Mouse (Mus musculus): ENCODE data around the gene Ttyh1.

The Ttyh1 gene

DNA sequence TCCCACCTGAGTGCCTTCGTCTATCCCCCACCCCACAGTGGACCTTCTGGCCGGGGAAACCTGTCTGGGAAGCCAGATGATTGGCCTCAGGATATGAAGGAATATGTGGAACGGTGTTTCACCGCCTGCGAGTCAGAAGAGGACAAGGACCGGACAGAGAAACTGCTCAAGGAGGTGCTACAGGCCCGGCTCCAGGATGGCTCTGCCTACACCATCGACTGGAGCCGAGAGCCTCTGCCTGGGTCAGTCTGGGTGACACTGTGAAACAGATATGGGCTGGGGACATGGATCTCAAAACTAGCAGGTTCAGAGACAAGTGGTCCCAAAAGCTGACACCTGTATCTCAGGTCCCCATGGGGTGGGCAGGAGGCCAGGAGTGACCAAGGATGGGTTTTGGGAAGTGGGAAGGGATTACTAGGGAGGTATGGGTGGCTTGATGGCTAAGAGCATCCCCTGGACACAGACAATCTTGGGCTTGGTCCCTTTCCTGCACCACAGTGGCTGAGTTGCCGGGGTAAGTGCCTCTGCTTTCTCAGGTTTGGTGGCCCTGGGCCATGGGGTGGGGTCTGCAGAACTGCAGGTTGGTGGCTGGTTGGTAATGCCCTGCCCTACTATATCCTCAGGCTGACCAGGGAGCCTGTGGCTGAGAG is 23.7 kb downstream of the Ttyh1 start:
- in situ Hi-C loops (cut with MboI, MseI) = loop anchor here (10.0 kb wide), 2 partner anchors 518 to 922 kb away; partner anchors contain the start of genes Prpf31, Tfpt and U2af2

DNA sequence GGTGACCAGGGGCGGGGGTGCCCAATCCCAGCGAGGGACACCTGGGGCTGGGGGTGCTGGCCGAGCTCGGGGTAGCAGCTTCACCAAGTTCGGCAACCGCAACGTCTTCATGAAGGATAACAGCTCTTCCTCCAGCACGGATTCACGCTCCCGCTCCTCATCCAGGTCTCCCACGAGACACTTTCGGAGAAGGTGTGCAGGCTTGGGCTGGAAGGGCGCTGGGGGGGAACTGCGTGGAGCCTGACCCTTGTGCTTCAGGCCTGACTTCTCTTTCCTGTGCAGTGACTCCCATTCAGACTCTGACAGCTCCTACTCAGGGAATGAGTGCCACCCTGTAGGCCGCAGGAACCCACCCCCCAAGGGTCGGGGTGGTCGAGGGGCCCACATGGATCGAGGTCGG is 24.3 kb downstream of the Ttyh1 start:
- in situ Hi-C loops (cut with MboI, MseI) = loop anchor here (10.0 kb wide), 2 partner anchors 519 to 921 kb away; partner anchors contain the start of genes Prpf31, Tfpt and U2af2

DNA sequence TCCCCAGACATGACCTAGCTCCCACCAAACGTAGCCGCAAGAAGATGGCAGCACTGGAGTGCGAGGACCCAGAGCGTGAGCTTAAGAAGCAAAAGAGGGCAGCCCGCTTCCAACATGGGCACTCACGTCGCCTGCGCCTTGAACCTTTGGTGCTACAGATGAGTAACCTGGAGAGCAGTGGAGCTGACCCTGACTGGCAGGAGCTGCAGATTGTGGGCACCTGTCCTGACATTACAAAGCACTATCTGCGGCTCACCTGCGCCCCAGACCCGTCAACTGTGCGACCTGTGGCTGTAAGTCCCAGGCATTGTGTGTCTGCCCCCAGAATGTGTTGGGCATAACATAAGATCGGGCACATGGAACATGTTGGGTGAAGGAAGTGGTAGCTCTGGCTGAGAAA is 24.8 kb downstream of the Ttyh1 start:
- in situ Hi-C loops (cut with MboI, MseI) = loop anchor here (10.0 kb wide), 2 partner anchors 519 to 921 kb away; partner anchors contain the start of genes Prpf31, Tfpt and U2af2

DNA sequence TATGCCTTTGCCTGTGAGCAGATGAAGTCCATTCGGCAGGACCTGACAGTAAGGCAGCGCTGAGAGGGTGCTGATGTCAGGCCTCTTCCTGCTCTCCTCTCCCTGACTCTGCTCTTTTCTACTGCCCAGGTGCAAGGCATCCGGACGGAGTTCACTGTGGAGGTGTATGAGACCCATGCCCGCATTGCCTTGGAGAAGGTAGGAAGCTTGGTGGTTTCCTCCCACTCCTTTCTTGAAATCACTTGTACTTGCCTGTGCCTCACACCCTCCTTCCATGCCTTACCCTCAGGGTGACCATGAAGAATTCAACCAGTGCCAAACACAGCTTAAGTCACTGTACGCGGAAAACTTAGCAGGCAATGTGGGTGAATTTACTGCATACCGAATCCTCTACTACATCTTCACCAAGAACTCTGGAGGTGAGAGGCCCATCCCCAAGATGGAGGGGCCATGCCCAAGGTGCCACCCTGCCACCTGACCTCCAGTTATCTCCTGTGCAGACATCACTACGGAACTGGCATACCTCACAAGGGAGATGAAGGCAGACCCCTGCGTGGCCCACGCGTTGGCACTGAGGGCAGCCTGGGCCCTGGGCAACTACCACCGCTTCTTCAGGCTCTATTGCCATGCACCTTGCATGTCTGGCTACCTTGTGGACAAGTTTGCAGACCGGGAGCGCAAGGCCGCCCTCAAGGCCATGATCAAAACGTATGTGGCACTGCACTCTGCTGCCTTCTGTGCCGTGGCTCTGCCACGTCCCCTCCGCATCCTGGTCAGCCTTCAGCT is 25.8 kb downstream of the Ttyh1 start:
- in situ Hi-C loops (cut with MboI, MseI) = loop anchor here (5.0 to 10.0 kb wide), 3 partner anchors 377 to 920 kb away; partner anchors contain the start of genes Prpf31, Tfpt, Tnni3 and U2af2

DNA sequence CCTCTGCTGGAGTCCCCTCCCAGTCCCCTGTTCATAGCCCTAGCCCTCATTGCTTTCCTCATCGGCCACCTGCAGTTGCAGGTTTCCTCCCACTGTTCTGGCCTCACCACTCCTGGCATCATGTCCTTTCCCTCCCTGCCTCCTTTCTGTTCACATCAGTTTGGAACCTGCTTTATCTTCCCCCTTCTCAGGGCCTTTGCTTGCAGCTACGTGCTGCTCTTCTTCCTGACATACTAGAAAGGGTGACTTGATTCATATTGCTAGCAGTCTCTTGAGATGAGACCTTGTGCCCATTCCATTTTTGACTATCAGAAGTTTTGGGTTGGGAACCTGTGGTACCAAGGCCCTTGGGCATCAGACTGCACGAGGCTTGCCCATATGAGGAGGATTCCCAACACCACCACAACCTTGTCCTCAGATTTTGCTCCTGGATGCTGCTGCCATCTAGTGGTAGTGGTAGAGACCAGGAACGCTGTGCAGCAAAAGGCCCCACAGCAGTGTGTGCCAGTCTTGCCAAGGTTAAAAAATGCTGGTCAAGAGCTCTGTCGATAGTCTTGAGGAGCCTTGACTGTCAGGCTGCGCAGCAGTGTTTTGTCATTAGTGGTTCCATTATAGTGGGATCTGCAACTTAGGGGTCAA is 26.5 kb downstream of the Ttyh1 start:
- in situ Hi-C loops (cut with MboI, MseI) = loop anchor here (5.0 to 10.0 kb wide), 3 partner anchors 377 to 919 kb away; partner anchors contain the start of genes Prpf31, Tfpt, Tnni3 and U2af2

DNA sequence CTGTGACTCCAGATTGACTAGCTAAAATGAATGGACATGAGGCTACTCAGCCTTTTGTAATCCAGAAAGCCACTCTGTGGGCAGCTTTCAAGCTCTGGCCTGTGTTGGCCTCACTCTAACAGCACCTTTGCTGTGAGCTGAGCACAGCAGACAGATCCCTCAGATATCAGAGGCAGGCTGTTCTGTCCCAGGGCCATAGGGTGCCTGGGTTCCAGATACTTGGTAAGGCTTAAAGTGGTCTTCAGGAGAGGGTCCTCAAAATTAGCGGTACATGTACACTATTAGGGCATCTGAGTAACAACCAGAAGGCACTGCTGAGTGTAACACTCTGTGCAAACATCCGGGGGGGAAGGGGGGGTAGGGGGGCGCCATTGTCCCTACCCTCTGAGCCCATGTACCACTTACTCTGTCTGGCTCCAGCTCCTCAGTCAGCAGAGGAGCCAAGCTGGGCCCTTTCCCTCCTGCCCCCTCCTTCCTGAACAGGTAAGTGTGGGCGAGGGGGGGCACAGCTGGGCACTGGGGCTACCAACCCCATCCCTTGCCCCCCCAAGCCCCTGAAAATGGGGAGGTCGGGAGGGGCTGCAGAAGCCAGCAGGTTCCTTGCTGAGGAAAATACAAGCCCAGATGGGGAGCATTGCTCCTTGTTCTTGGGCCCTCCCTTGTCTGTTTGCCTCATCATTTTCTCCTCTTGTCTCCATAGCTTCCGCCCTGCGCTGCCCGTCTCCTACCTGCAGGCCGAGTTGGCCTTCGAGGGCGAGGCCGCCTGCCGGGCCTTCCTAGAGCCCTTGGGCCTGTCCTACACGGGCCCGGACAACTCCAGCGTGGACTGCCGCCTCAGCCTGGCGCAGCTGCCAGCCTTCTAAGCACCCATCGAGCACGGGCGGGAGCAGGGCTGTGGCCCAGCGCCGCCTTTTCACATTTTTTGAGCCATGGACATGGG is 27.3 kb downstream of the Ttyh1 start:
- in situ Hi-C loops (cut with MboI, MseI) = loop anchor here (5.0 to 10.0 kb wide), 3 partner anchors 376 to 918 kb away; partner anchors contain the start of genes Prpf31, Tfpt, Tnni3 and U2af2

DNA sequence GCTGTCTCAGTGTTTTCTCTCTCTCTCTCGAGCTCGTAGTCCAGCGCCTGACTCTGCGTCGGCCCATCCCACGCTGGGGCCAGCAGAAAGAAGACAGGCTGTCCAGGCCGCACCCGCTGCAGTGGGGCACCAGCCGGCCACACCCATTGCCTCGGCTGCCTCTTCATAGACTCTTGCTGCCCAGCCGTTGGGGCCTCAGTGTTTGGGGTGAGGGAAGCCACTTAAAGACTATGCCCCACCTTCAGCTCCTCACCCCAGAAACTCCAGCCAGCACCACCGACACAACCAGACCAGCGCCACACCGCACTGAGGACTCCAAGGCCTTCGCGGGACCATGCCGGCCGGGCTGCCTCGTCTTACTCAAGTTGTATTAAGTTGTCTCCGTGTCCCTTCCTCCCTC is 28.2 kb downstream of the Ttyh1 start:
- in situ Hi-C loops (cut with MboI, MseI) = loop anchor here (5.0 to 10.0 kb wide), 3 partner anchors 375 to 917 kb away; partner anchors contain the start of genes Prpf31, Tfpt, Tnni3 and U2af2

DNA sequence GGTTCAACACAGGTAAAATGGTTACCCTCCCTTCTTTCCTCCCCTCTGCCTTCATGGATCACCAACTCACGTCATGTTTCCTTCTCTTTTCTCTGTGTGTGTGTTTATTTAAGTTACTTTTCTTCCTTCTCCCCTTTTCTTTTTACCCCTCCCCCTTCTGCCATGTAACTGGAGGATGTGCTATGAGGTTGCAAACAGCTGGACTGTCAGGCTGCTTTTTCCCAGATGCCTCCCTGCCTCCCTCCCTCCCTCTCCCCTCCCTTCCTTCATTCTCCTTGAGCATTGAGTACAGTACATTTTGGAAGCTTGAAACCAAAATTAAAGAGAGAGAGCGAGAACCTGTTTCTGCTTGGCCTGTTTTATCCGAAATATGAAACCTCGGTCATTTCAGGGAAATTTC is 28.6 kb downstream of the Ttyh1 start:
- in situ Hi-C loops (cut with MboI, MseI) = loop anchor here (5.0 to 10.0 kb wide), 3 partner anchors 374 to 917 kb away; partner anchors contain the start of genes Prpf31, Tfpt, Tnni3 and U2af2

DNA sequence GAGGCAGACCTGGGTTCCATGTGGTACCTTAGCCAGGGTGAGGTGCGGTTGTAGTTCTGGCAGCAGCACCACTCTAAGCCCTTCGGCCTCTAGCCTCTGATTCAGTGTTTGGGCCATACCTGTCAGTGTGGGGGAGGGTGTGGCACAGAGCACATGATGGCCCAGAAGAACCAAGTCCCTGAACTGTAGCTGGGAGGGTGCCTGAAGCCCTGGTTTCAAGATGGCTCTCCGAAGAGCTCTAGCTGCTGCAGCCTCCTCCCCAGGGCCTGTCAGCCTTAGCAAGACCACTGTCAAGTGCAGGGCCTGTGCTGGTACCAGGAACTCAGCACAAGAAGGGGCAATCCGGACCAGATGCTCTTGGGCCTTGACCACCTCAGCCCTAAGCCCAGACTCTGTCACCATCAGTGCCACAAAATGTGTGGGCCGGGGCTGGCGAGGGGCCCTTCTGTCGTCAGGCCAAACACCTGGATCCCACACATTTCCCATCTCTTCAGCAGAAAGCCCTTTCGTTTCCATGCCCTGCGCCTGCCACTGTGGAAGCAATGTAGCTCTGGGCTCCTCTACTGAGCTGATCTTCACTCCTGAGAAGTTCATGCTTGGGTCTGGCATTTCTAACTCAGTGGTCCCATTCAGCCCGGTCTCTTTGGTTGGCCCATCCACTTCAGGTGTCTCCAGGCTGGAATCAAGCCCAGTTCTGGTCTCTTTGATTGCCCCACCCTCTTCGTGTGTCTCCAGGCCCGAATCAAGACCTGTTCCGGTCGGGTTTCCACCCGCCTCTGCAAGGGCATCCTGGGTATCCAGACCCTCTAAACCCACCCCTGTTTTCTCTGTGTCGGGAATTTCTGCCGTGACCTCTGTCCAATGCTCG is 29.4 kb downstream of the Ttyh1 start:
- in situ Hi-C loops (cut with MboI, MseI) = loop anchor here (5.0 to 10.0 kb wide), 3 partner anchors 374 to 916 kb away; partner anchors contain the start of genes Prpf31, Tfpt, Tnni3 and U2af2

DNA sequence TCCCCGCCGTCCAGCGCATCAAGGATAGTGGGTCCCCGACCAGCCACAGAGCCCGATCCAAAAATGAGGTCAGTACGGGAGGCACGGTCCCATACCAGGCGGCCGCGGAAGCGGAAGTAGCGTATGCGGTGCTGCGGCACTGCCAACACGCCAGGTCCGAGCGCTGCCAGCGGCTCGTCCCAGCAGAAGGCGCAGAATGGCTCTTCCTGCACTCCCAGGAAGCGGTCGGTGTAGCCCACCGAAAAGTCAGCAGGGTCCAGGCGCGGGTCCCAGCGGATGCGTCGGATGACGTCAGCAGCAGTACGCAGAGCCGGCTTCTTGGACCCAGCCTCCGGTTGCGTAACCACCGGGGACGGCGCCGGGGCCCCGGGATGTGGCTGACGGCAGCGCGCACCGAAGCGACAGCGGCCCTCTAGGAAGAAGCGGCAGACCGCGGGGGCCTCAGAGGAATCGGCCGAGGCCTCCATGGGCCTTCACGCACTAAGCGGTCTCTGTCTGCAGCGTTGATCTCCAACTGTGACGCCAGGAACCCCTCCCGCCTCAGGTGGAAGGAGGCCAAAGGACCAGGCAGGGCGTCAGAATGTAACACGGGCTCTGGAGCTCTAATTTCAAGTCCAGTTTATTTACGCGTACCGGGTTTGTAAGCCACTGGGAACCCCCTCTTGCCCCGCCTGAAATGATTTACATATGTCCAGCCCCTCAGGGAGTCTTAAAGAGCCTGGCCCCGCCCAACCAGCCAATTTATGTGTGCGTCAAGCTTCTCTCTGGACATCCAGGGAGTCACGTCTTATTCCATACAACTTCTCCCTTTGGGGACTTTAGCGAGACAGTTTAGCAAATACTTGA is 30.2 kb downstream of the Ttyh1 start:
- in situ Hi-C loops (cut with MboI, MseI) = loop anchor here (5.0 to 10.0 kb wide), 3 partner anchors 373 to 915 kb away; partner anchors contain the start of genes Prpf31, Tfpt, Tnni3 and U2af2

DNA sequence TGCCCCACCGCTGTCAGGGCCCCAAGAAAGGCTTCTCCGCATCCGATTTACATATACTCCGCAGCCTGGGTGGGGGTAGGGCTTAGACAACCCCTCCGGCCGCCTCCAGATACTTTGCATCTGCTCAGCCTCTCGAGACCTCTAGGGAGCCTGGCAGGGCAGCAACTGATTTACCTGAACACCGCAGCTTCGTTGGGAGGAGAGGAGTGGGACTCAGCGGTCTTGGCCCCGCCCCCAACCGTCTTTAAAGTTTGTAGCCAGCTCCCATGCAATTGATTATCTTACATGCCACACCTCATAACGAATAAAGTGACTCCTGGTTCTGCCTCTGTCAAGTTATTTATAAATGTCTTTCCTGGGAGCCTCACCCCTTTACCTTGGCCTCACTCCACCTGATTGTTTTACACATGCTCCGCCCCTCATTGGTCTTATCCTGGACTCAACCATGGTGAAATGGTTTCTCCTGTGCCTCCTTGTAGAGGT is 30.9 kb downstream of the Ttyh1 start, which contains the start of gene Leng9:
TSS of gene Leng9 (minus strand) at position 316 of the 483 bp plus-strand sequence.
- in situ Hi-C loops (cut with MboI, MseI) = no loop called here

DNA sequence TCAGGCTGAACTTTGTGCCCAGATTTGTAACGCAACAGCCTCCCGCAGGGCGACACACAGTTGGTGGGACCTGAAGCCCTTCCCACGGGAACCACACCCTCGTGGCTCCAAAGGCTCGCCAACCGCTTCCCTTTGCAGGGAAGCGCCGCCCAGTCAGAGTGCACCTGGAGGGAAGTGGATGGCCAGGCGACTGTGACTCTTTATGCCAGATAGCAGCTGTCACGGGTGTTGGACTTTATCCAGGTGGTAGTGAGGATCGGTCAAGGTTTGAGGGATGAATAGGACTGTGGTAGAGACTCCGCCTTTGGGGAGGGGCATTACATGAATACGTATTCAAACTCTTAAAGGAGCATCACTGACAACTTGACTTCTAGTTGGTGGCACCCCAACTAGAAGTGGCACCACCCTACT is 31.6 kb downstream of the Ttyh1 start:
- in situ Hi-C loops (cut with MboI, MseI) = no loop called here

DNA sequence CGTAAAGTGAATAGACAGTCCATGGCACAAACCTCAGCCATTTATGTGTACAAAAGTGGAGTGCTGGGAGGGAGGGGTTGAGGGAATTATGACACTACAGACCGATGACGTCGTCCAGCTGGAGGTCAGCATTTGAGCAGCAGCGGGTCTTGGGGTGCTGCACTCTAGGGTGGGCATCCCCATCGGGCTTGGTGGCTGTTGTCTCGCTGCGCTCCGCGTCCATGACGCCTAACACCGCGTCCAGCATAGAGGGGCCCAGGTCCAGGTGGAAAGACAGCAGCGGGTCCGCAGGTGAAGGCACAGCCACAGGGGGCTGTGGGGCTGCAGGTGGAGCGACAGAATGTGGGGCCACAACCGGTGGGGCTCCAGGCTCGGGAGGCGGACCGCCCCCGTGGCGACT is 32.0 kb downstream of the Ttyh1 start:
- in situ Hi-C loops (cut with MboI, MseI) = no loop called here

DNA sequence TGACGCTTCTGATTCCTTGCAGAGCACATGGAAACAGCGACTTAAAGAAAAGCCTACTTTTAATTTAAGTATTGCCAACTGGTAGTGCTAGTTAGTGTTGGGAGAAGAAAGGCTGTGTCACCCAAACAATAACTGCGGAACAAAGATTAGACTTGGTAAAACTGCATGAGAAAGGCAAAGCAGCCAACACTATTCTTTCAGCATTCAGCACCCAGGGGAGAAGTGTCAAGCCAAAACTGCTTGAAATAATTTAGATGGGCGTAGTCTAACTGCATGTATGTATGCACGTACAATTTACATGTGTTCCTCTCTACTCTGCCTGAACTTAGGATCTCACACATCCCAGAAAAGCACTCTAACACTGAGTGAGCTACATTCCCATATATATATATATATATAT is 35.1 kb downstream of the Ttyh1 start:
- in situ Hi-C loops (cut with MboI, MseI) = no loop called here

DNA sequence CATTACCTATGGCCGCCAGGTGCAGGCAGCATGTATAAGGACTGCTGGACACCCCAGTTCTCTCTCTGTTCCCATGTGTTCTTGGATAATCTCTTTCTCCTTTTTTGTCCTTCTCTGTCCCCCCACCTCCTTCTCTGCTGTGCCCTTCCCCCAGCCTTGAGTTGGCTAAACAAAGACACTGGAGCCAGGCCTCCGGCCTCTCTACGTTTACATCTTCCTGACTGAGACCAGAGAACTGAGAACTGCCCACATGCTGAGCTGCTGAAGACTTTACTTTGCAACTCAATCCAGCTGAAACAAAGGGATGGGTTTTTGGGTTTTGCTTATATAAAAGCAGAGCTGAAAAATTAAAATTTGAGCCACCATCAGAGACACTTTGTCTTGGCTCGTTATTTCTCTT is 35.8 kb downstream of the Ttyh1 start:
- in situ Hi-C loops (cut with MboI, MseI) = no loop called here

DNA sequence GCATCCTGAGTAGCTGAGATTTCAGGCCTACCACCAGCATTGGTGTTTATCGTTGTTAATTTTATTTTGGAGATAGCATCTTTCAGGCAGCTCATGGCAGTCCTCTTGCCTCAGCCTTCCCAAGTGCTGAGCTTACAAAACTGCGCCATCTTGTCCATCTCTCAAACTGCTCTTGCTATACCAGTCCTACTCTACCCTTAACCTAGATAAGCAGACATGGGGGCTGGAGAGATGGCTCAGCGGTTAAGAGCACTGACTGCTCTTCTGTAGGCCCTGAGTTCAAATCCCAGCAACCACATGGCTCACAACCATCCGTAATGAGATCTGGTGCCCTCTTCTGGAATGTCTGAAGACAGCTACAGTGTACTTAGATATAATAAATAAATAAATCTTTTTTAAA is 42.4 kb downstream of the Ttyh1 start:
- in situ Hi-C loops (cut with MboI, MseI) = loop anchor here (5.0 to 10.0 kb wide), 2 partner anchors 61 to 243 kb away; no protein-coding TSS in a partner anchor

DNA sequence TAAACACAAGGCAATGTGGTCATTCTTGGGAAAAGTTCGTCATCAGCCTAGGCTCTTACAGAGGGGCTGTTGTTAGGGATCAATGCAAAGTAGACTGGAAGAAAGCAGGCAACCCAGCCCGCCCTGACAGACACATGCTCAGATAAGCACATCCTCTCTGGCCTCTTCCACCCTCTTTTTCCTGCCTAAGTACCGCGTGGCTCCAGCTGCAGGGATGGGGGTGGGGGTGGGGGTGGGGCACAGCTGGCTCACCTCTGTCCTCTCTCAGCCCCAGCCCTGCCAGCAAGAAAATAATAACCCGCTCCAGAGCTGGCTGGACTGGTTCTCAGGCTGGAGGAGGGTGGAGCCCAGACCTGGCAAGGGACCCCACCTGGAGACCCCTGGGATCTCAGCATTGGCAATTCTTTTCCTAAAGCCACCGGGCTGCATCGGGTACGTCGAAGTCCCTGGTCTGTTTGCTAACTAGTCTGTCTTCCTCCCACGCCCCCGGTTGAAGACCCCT is 44.4 kb downstream of the Ttyh1 start:
- in situ Hi-C loops (cut with MboI, MseI) = loop anchor here (5.0 to 10.0 kb wide), 2 partner anchors 59 to 241 kb away; no protein-coding TSS in a partner anchor
